Mouse (Mus musculus): ENCODE measurements at regions not wholly inside any gene's neighbourhood (a gene's known extent, or its start where the extent isn't known, plus 50 kb on each side); places are given as distances from the start of the nearest gene placed in this dataset.

- H3K4me1 ChIP-seq, result no peaks in the 10 kb centered on the region
- no peak for ATAC-seq (ENCODE audit: low FRiP score)
- no peaks in the 10 kb centered on the region for H3K36me3 ChIP-seq
- WGBS, result 41% methylated on average over 1 of the region's 1 CpGs
- no peaks in the 10 kb centered on the region for H3K9me3 ChIP-seq (replicated peaks)
- no peak overlapping the region for H3K4me2 ChIP-seq (replicated peaks)
- H3K4me3 ChIP-seq, result no peak overlapping the region
- H3K27ac ChIP-seq, result no peak overlapping the region
- no peaks in the 10 kb centered on the region for H3K27me3 ChIP-seq
- H3K9ac ChIP-seq, result no peak overlapping the region
Measured at GRCm38 (mm10) chr10:102835814-102836213, 194.2 kb downstream of the Alx1 start.

GRCm38 (mm10) chr10:102829606-102830005, 200.4 kb downstream of the Alx1 start:
- no peak for ATAC-seq (ENCODE audit: low FRiP score)
- H3K4me3 ChIP-seq, result no peak overlapping the region
- WGBS, result 75% methylated on average over 3 of the region's 3 CpGs
- H3K27ac ChIP-seq, result no peak overlapping the region
- H3K9ac ChIP-seq, result no peak overlapping the region
- H3K9me3 ChIP-seq (replicated peaks), result no peaks in the 10 kb centered on the region
- H3K4me1 ChIP-seq, result no peaks in the 10 kb centered on the region
- no peaks in the 10 kb centered on the region for H3K36me3 ChIP-seq
- H3K4me2 ChIP-seq (replicated peaks), result no peak overlapping the region
- no peaks in the 10 kb centered on the region for H3K27me3 ChIP-seq

- Histone ChIP-seq H3K27ac (no peak overlapping the region), H3K9me3 (replicated peaks) (no peaks in the 10 kb centered on the region), H3K4me1 (no peaks in the 10 kb centered on the region), H3K27me3 (no peaks in the 10 kb centered on the region), H3K36me3 (no peaks in the 10 kb centered on the region), H3K4me2 (replicated peaks) (no peak overlapping the region), H3K9ac (no peak overlapping the region), H3K4me3 (no peak overlapping the region)
- no peak for ATAC-seq (ENCODE audit: low FRiP score)
Measured at GRCm38 (mm10) chr10:102823434-102823833, 206.6 kb downstream of the Alx1 start.

- H3K4me1 ChIP-seq, result no peaks in the 10 kb centered on the region
- no peak overlapping the region for H3K9ac ChIP-seq
- no peaks in the 10 kb centered on the region for H3K9me3 ChIP-seq (replicated peaks)
- no peak overlapping the region for H3K4me3 ChIP-seq
- H3K4me2 ChIP-seq (replicated peaks), result no peak overlapping the region
- H3K27me3 ChIP-seq, result no peaks in the 10 kb centered on the region
- ATAC-seq (ENCODE audit: low FRiP score), result no peak
- H3K36me3 ChIP-seq, result no peaks in the 10 kb centered on the region
- WGBS, result 84% methylated on average over 3 of the region's 3 CpGs
- H3K27ac ChIP-seq, result no peak overlapping the region
Measured at GRCm38 (mm10) chr10:102801391-102801790, 228.6 kb downstream of the Alx1 start.

- H3K4me1 ChIP-seq, result no peaks in the 10 kb centered on the region
- H3K36me3 ChIP-seq, result no peaks in the 10 kb centered on the region
- no peak overlapping the region for H3K4me3 ChIP-seq
- no peak for ATAC-seq (ENCODE audit: low FRiP score)
- no peaks in the 10 kb centered on the region for H3K27me3 ChIP-seq
- no peak overlapping the region for H3K4me2 ChIP-seq (replicated peaks)
- no peaks in the 10 kb centered on the region for H3K9me3 ChIP-seq (replicated peaks)
- H3K27ac ChIP-seq, result no peak overlapping the region
- WGBS, result 90% methylated on average over 2 of the region's 2 CpGs
- H3K9ac ChIP-seq, result no peak overlapping the region
Measured at GRCm38 (mm10) chr10:102779243-102779642, 250.8 kb downstream of the Alx1 start.

- H3K36me3 ChIP-seq, result no peaks in the 10 kb centered on the region
- H3K9ac ChIP-seq, result no peak overlapping the region
- WGBS, result 89% methylated on average over 4 of the region's 4 CpGs
- H3K4me2 ChIP-seq (replicated peaks), result no peak overlapping the region
- ATAC-seq (ENCODE audit: low FRiP score), result no peak
- no peaks in the 10 kb centered on the region for H3K9me3 ChIP-seq (replicated peaks)
- no peak overlapping the region for H3K4me3 ChIP-seq
- H3K27ac ChIP-seq, result no peak overlapping the region
- no peaks in the 10 kb centered on the region for H3K27me3 ChIP-seq
- no peaks in the 10 kb centered on the region for H3K4me1 ChIP-seq
Measured at GRCm38 (mm10) chr10:102763696-102764095, 251.7 kb downstream of the Rassf9 start.

GRCm38 (mm10) chr10:102762378-102762777, 250.4 kb downstream of the Rassf9 start:
- no peak for ATAC-seq (ENCODE audit: low FRiP score)
- no peaks in the 10 kb centered on the region for H3K36me3 ChIP-seq
- no peak overlapping the region for H3K4me3 ChIP-seq
- H3K27ac ChIP-seq, result no peak overlapping the region
- H3K9ac ChIP-seq, result no peak overlapping the region
- no peaks in the 10 kb centered on the region for H3K4me1 ChIP-seq
- 92% methylated on average over 2 of the region's 2 CpGs for WGBS
- H3K4me2 ChIP-seq (replicated peaks), result no peak overlapping the region
- no peaks in the 10 kb centered on the region for H3K27me3 ChIP-seq
- H3K9me3 ChIP-seq (replicated peaks), result no peaks in the 10 kb centered on the region

GRCm38 (mm10) chr10:102735207-102735606, 223.2 kb downstream of the Rassf9 start:
- Histone ChIP-seq H3K27me3 (no peaks in the 10 kb centered on the region), H3K4me3 (no peak overlapping the region), H3K27ac (no peak overlapping the region), H3K9ac (no peak overlapping the region), H3K4me1 (no peaks in the 10 kb centered on the region), H3K4me2 (replicated peaks) (no peak overlapping the region), H3K9me3 (replicated peaks) (no peaks in the 10 kb centered on the region), H3K36me3 (no peaks in the 10 kb centered on the region)
- ATAC-seq (ENCODE audit: low FRiP score), result no peak
- 56% methylated on average over 3 of the region's 3 CpGs for WGBS

GRCm38 (mm10) chr10:102732420-102732819, 220.4 kb downstream of the Rassf9 start:
- Histone ChIP-seq H3K27me3 (no peaks in the 10 kb centered on the region), H3K4me1 (no peaks in the 10 kb centered on the region), H3K9ac (no peak overlapping the region), H3K4me3 (no peak overlapping the region), H3K36me3 (no peaks in the 10 kb centered on the region), H3K9me3 (replicated peaks) (no peaks in the 10 kb centered on the region), H3K4me2 (replicated peaks) (no peak overlapping the region), H3K27ac (no peak overlapping the region)
- WGBS, result 88% methylated on average over 6 of the region's 6 CpGs
- no peak for ATAC-seq (ENCODE audit: low FRiP score)

GRCm38 (mm10) chr10:102712263-102712662, 200.2 kb downstream of the Rassf9 start:
- 82% methylated on average over 2 of the region's 2 CpGs for WGBS
- H3K27ac ChIP-seq, result no peak overlapping the region
- H3K4me2 ChIP-seq (replicated peaks), result no peak overlapping the region
- no peak overlapping the region for H3K9ac ChIP-seq
- no peaks in the 10 kb centered on the region for H3K27me3 ChIP-seq
- ATAC-seq (ENCODE audit: low FRiP score), result no peak
- H3K4me1 ChIP-seq, result no peaks in the 10 kb centered on the region
- H3K4me3 ChIP-seq, result no peak overlapping the region
- no peaks in the 10 kb centered on the region for H3K36me3 ChIP-seq
- H3K9me3 ChIP-seq (replicated peaks), result no peaks in the 10 kb centered on the region

- H3K27me3 ChIP-seq, result no peaks in the 10 kb centered on the region
- no peak for ATAC-seq (ENCODE audit: low FRiP score)
- H3K4me1 ChIP-seq, result no peaks in the 10 kb centered on the region
- H3K9me3 ChIP-seq (replicated peaks), result no peaks in the 10 kb centered on the region
- no peak overlapping the region for H3K4me3 ChIP-seq
- no peak overlapping the region for H3K9ac ChIP-seq
- 90% methylated on average over 3 of the region's 3 CpGs for WGBS
- no peak overlapping the region for H3K27ac ChIP-seq
- H3K36me3 ChIP-seq, result no peaks in the 10 kb centered on the region
- no peak overlapping the region for H3K4me2 ChIP-seq (replicated peaks)
Measured at GRCm38 (mm10) chr10:102705848-102706247, 193.8 kb downstream of the Rassf9 start.

GRCm38 (mm10) chr10:102694810-102695209, 182.8 kb downstream of the Rassf9 start:
- H3K4me1 ChIP-seq, result no peaks in the 10 kb centered on the region
- no peak for ATAC-seq (ENCODE audit: low FRiP score)
- no peak overlapping the region for H3K4me3 ChIP-seq
- H3K27ac ChIP-seq, result no peak overlapping the region
- 67% methylated on average over 2 of the region's 2 CpGs for WGBS
- no peaks in the 10 kb centered on the region for H3K9me3 ChIP-seq (replicated peaks)
- H3K9ac ChIP-seq, result no peak overlapping the region
- H3K36me3 ChIP-seq, result no peaks in the 10 kb centered on the region
- no peak overlapping the region for H3K4me2 ChIP-seq (replicated peaks)
- H3K27me3 ChIP-seq, result no peaks in the 10 kb centered on the region

GRCm38 (mm10) chr10:102689966-102690365, 177.9 kb downstream of the Rassf9 start:
- Histone ChIP-seq H3K9ac (no peak overlapping the region), H3K27me3 (no peaks in the 10 kb centered on the region), H3K27ac (no peak overlapping the region), H3K36me3 (no peaks in the 10 kb centered on the region), H3K9me3 (replicated peaks) (no peaks in the 10 kb centered on the region), H3K4me1 (no peaks in the 10 kb centered on the region), H3K4me3 (no peak overlapping the region), H3K4me2 (replicated peaks) (no peak overlapping the region)
- WGBS, result 46% methylated on average over 1 of the region's 1 CpGs
- no peak for ATAC-seq (ENCODE audit: low FRiP score)

Measured in hindbrain, embryonic 12.5 days (tissue).